Mouse (Mus musculus): ENCODE data around the gene Ear10. TPM values are rescaled to one million over a fixed set of nuclear protein-coding genes. Genes with fewer than 3 reads are reported as not detected.
"Not testable (repeated sequence)": the region's sequence is repeated elsewhere in the genome, so short reads cannot be mapped to it uniquely, and the experiment has no call there.

Gene Ear10
- polyA plus RNA-seq (2014; fragmentation: Nextera tagmentation; extraction: Ambion mirVana): not detected in 2 replicates

DNA sequence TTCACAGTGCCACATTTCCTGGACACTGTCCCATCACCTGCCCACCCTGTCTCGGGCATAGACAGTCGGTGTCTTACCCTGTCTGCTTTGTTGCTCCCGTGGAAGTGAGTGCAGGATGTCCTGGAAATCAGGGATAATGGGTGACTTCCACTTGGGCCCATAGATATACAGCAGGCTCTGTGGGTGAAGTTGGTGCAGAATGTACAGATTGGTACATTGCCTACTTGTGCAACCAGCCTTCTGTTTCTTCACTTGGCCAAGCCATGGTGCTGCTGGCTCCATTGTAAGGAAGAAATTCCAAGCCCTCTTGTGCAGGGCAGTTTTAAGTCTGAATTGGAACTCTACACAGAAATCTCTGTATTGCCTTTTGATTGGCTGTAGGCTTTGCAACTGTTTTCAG lies at the start of gene Ear10:
TSS of gene Ear10 (minus strand) at position 101 of the 400 bp plus-strand sequence.
- not testable (repeated sequence) for H3K27ac ChIP-seq (replicated peaks; ENCODE audit: low read depth, low read length); ATAC-seq (replicated peaks; ENCODE audit: insufficient number of reproducible peaks, low FRiP score, low TSS enrichment, low read depth); H3K9me3 ChIP-seq (replicated peaks; ENCODE audit: control insufficient read depth, low read length); H3K4me1 ChIP-seq (ENCODE audit: control insufficient read depth, insufficient read depth, low read length); H3K27me3 ChIP-seq (ENCODE audit: control insufficient read depth, insufficient read depth, low read length); H3K9ac ChIP-seq (replicated peaks; ENCODE audit: low read length); H3K4me2 ChIP-seq (ENCODE audit: low read depth, low read length); H3K4me3 ChIP-seq (ENCODE audit: low read depth, low read length); H3K36me3 ChIP-seq (replicated peaks; ENCODE audit: control insufficient read depth, insufficient read depth, low read depth, low read length); DNase-seq (ENCODE audit: low spot score)
- WGBS: 87% methylated on average over 3 of the region's 3 CpGs

DNA sequence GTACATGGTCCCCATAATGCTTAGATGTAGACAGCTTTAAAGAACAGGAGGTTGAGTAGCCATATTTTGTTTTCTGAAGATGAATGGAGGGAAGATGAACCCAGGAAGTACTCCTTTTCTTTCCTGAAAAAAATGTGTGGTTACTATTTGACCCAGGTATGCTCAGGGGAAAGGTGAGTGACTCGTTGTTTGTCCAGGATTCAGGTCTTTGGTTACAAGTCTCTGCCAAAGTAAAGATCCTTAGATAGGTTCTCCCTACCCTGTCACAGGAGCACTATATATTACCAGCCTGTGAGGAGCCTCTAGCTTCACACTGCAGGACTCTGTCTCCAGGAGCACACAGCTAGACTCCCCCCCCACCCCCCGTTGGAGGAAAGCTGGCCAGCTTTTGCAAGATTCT lies 33.4 kb upstream of the Ear10 start, which contains the start of gene Ang5:
TSS of gene Ang5 (plus strand) at position 301 of the 400 bp plus-strand sequence.
- WGBS: no CpG with 5 or more reads among the region's 2 CpGs

DNA sequence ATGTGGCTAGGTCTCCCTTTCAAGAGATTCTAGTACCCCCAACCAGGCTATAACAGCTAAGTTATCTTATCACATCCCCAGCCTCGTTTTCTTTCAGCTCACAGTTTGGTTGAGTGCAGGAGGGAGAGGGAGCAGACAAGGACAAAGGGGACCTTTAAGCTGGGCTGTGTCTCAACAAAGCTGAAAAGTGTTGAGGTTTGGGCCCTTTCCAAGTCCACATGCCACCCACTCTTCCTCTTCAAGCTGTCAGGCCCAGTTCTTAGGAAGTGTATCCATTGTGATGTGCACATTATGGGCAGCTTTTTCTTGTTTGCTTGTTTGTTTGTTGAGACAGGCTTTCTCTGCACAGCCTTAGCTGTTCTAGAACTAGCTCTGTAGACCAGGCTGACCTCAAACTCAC lies 31.7 kb upstream of the Ear10 start:
- H3K9me3 ChIP-seq (replicated peaks; ENCODE audit: control insufficient read depth, low read length); H3K27ac ChIP-seq (replicated peaks; ENCODE audit: low read depth, low read length); H3K36me3 ChIP-seq (replicated peaks; ENCODE audit: control insufficient read depth, insufficient read depth, low read depth, low read length); H3K4me2 ChIP-seq (ENCODE audit: low read depth, low read length); DNase-seq (ENCODE audit: low spot score); H3K27me3 ChIP-seq (ENCODE audit: control insufficient read depth, insufficient read depth, low read length); H3K4me1 ChIP-seq (ENCODE audit: control insufficient read depth, insufficient read depth, low read length); H3K9ac ChIP-seq (replicated peaks; ENCODE audit: low read length); ATAC-seq (replicated peaks; ENCODE audit: insufficient number of reproducible peaks, low FRiP score, low TSS enrichment, low read depth); H3K4me3 ChIP-seq (ENCODE audit: low read depth, low read length): not testable (repeated sequence)
- no CpG with 5 or more reads among the region's 1 CpGs for WGBS

More for the DNA sequence above, 33.4 kb upstream of the Ear10 start, which contains the start of gene Ang5:
- H3K27ac ChIP-seq (replicated peaks; ENCODE audit: low read depth, low read length); H3K9ac ChIP-seq (replicated peaks; ENCODE audit: low read length); H3K36me3 ChIP-seq (replicated peaks; ENCODE audit: control insufficient read depth, insufficient read depth, low read depth, low read length); ATAC-seq (replicated peaks; ENCODE audit: insufficient number of reproducible peaks, low FRiP score, low TSS enrichment, low read depth); H3K4me2 ChIP-seq (ENCODE audit: low read depth, low read length); H3K4me1 ChIP-seq (ENCODE audit: control insufficient read depth, insufficient read depth, low read length); H3K27me3 ChIP-seq (ENCODE audit: control insufficient read depth, insufficient read depth, low read length); H3K9me3 ChIP-seq (replicated peaks; ENCODE audit: control insufficient read depth, low read length); DNase-seq (ENCODE audit: low spot score); H3K4me3 ChIP-seq (ENCODE audit: low read depth, low read length): not testable (repeated sequence)

DNA sequence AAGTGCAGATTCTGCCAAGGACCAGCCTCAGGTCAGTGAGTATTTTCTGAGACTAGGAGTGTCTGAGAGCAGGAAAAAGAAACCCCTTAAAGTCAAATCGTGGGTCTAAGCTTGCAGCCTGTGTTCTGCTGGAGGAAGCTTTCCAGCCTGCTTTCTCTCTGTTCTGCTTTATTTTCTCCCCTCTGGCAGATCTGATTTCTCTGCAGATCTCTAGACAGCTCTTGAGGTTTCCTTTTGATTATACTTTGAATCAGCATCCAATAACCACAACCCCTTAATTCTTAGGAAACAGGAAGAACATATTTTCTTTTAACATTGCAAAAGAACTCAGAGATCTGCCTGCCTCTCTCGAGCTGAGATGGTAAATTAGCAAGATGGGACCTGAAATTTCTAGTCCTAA lies 30.0 kb upstream of the Ear10 start:
- H3K27ac ChIP-seq (replicated peaks; ENCODE audit: low read depth, low read length); H3K9ac ChIP-seq (replicated peaks; ENCODE audit: low read length); H3K4me3 ChIP-seq (ENCODE audit: low read depth, low read length); H3K4me1 ChIP-seq (ENCODE audit: control insufficient read depth, insufficient read depth, low read length); ATAC-seq (replicated peaks; ENCODE audit: insufficient number of reproducible peaks, low FRiP score, low TSS enrichment, low read depth); H3K9me3 ChIP-seq (replicated peaks; ENCODE audit: control insufficient read depth, low read length); DNase-seq (ENCODE audit: low spot score); H3K4me2 ChIP-seq (ENCODE audit: low read depth, low read length); H3K27me3 ChIP-seq (ENCODE audit: control insufficient read depth, insufficient read depth, low read length); H3K36me3 ChIP-seq (replicated peaks; ENCODE audit: control insufficient read depth, insufficient read depth, low read depth, low read length): not testable (repeated sequence)
- 43% methylated on average over 1 of the region's 2 CpGs for WGBS

DNA sequence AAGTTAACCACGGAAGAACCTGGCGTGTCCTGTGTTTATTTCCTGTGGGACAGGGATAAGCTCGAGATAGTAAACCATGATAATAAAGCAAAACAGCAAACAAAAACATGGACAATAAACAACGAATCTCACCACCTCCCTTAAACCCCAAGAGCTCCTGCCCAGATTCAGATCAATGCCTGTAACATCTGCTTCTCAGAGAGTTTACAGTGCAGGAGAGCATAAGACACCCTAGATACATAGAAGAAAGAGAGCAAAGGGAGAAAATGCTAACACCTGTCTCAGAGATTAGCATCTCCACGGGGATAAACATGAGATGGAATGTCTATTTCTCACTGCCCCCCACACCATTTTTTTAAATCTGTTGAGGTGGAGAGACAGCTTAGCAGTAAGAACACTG lies 10.0 kb upstream of the Ear10 start:
- not testable (repeated sequence) for H3K9ac ChIP-seq (replicated peaks; ENCODE audit: low read length); H3K27me3 ChIP-seq (ENCODE audit: control insufficient read depth, insufficient read depth, low read length); DNase-seq (ENCODE audit: low spot score); H3K4me1 ChIP-seq (ENCODE audit: control insufficient read depth, insufficient read depth, low read length); ATAC-seq (replicated peaks; ENCODE audit: insufficient number of reproducible peaks, low FRiP score, low TSS enrichment, low read depth); H3K9me3 ChIP-seq (replicated peaks; ENCODE audit: control insufficient read depth, low read length); H3K4me3 ChIP-seq (ENCODE audit: low read depth, low read length); H3K27ac ChIP-seq (replicated peaks; ENCODE audit: low read depth, low read length); H3K4me2 ChIP-seq (ENCODE audit: low read depth, low read length); H3K36me3 ChIP-seq (replicated peaks; ENCODE audit: control insufficient read depth, insufficient read depth, low read depth, low read length)
- 48% methylated on average over 5 of the region's 5 CpGs for WGBS

DNA sequence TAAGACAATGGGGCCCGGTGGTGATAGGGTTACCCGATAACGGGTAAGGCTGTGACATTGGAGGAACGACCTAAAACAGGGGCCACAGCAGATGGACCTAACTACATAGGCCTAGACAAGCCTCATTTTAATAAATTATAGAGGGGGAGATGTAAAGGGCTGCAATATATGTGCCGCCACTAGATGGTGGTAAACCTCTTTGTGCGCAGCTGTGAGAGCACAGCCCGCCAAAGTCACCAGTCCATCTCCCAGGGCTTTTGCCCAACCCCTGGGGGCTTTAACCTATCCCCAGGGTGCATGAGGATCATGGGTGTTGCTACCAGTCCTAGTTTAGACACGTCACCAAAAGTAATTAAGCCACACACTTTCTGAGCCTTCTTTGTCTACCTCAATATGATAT lies 9.6 kb upstream of the Ear10 start:
- not testable (repeated sequence) for H3K9ac ChIP-seq (replicated peaks; ENCODE audit: low read length); H3K4me1 ChIP-seq (ENCODE audit: control insufficient read depth, insufficient read depth, low read length); ATAC-seq (replicated peaks; ENCODE audit: insufficient number of reproducible peaks, low FRiP score, low TSS enrichment, low read depth); H3K27ac ChIP-seq (replicated peaks; ENCODE audit: low read depth, low read length); H3K4me3 ChIP-seq (ENCODE audit: low read depth, low read length); H3K27me3 ChIP-seq (ENCODE audit: control insufficient read depth, insufficient read depth, low read length); H3K36me3 ChIP-seq (replicated peaks; ENCODE audit: control insufficient read depth, insufficient read depth, low read depth, low read length); H3K4me2 ChIP-seq (ENCODE audit: low read depth, low read length); H3K9me3 ChIP-seq (replicated peaks; ENCODE audit: control insufficient read depth, low read length)
- 14% methylated on average over 8 of the region's 8 CpGs for WGBS
- DNase-seq (ENCODE audit: low spot score): peak; percentile 66

DNA sequence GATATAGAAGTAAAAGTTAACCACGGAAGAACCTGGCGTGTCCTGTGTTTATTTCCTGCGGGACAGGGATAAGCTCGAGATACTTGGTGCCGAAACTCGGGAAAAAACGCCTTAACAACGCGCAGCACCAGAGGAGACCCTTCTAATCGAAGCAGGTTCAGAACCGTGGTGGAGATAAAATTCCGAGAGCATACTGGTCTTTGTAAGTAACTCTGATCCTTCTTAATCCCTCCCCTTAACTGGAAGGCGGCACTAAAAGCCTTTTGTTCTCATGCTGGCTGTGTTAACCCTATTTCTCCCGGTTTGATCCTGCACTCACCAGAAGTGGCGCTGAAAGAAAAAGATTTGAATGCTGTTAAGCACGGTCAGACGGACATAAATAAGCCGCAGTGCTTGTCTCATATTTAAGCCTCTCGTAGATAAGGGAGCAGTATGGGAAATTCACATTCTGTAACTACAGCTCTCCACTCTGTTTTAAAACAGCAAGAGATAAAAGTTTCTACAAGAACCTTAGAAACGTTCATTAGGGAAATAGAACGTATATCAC lies 2.1 kb upstream of the Ear10 start:
- WGBS: 3% methylated on average over 21 of the region's 21 CpGs
- peak; percentile 79; the same call in 1 of the 2 replicates for ATAC-seq (replicated peaks; ENCODE audit: insufficient number of reproducible peaks, low FRiP score, low TSS enrichment, low read depth)
- not testable (repeated sequence) for H3K4me1 ChIP-seq (ENCODE audit: control insufficient read depth, insufficient read depth, low read length)

DNA sequence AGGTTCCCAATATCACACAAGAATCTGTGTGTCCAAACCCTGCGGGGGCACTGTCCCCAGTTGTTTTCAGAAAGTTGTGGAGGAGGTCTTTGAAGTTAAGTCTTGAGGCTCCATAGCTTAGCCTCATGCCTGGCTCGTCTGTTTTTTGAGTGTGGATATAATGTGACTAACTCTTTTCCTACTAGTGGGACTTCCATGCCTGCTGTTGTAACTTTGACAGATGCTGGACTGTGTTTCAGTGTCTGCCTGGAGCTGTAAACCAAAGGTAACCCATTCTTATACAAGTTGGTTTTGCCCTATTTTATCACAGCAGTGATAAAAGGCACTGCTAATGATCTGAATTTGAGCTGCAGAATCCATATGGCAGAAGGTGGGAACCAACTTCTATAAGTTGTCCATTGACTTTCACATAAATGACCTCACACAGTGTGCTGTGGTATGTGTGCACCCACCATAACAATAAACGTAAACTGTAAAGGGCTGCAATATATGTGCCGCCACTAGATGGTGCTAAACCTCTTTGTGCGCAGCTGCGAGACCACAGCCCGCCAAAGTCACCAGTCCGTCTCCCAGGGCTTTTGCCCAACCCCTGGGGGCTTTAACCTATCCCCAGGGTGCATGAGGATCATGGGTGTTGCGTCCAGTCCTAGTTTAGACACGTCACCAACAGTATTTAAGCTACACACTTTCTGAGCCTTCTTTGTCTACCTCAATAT lies 1.5 kb upstream of the Ear10 start, which contains the start of gene Gm8113:
TSS of gene Gm8113 (plus strand) at position 703 of the 716 bp plus-strand sequence.
- H3K9ac ChIP-seq (replicated peaks; ENCODE audit: low read length): peak within 1 kb of the TSS; percentile 67
- H3K27ac ChIP-seq (replicated peaks; ENCODE audit: low read depth, low read length): peak within 1 kb of the TSS; percentile 52
- not testable (repeated sequence) for H3K9me3 ChIP-seq (replicated peaks; ENCODE audit: control insufficient read depth, low read length); H3K27me3 ChIP-seq (ENCODE audit: control insufficient read depth, insufficient read depth, low read length); H3K4me1 ChIP-seq (ENCODE audit: control insufficient read depth, insufficient read depth, low read length); H3K36me3 ChIP-seq (replicated peaks; ENCODE audit: control insufficient read depth, insufficient read depth, low read depth, low read length)
- peak; percentile 94 for ATAC-seq (replicated peaks; ENCODE audit: insufficient number of reproducible peaks, low FRiP score, low TSS enrichment, low read depth)
- peak; percentile 94 for DNase-seq (ENCODE audit: low spot score)
- peak within 1 kb of the TSS; percentile 30 for H3K4me2 ChIP-seq (ENCODE audit: low read depth, low read length)
- 8% methylated on average over 10 of the region's 10 CpGs for WGBS
- peak within 1 kb of the TSS; percentile 40 for H3K4me3 ChIP-seq (ENCODE audit: low read depth, low read length)

More for the DNA sequence above, 2.1 kb upstream of the Ear10 start:
- H3K9me3 ChIP-seq (replicated peaks; ENCODE audit: control insufficient read depth, low read length); H3K27me3 ChIP-seq (ENCODE audit: control insufficient read depth, insufficient read depth, low read length); H3K36me3 ChIP-seq (replicated peaks; ENCODE audit: control insufficient read depth, insufficient read depth, low read depth, low read length): not testable (repeated sequence)
- Histone ChIP-seq H3K4me2 (ENCODE audit: low read depth, low read length) (peak overlapping the region; percentile 30), H3K4me3 (ENCODE audit: low read depth, low read length) (peak overlapping the region; percentile 40), H3K9ac (replicated peaks; ENCODE audit: low read length) (peak overlapping the region; percentile 67), H3K27ac (replicated peaks; ENCODE audit: low read depth, low read length) (peak overlapping the region; percentile 52)
- DNase-seq (ENCODE audit: low spot score): peak; percentile 61
